ENCODE assay signal across 8 mouse cellular contexts in genomic region chr12:105584851-105585250, GRCm38 (mm10). TPM values are rescaled to one million over a fixed set of nuclear protein-coding genes. Genes with fewer than 3 reads are reported as not detected.
DNase-seq lines count a peak whose midpoint lies in the region; ATAC-seq lines count a peak whose summit lies in the region.
"Had no signal": no experiment of that assay in that cellular context is flagged by ENCODE, and none has a peak within 500 bp of the region (broad histone marks: within the 10 kb centered on the region; RNA-seq: fewer than 3 reads in every experiment).

No protein-coding gene starts in this region.

- H3K9ac ChIP-seq in intestine, embryonic 14.5 days (ENCODE audit: low read length), result no peak overlapping the region

- DNase-seq in adrenal gland, adult 18-20 months (ENCODE audit: low spot score in 2 of 2), result peak; percentile 74 to 81
- peak; percentile 77 to 86 for DNase-seq in cerebellum, postnatal 25 days
- peak; percentile 80 for DNase-seq in gastrocnemius, postnatal 10 days
- DNase-seq in intestine, embryonic 14.5 days (ENCODE audit: low spot score), result peak; percentile 84
- DNase-seq in left cerebral cortex, postnatal 14 days (ENCODE audit: low spot score in 2 of 2), result peak; percentile 63 to 73
- peak; percentile 85 for DNase-seq in mesoderm, embryonic 11.5 days (ENCODE audit: low read depth, low spot score)
- DNase-seq in skeletal muscle tissue, adult 2 months (ENCODE audit: low read depth, low spot score), result peak; percentile 65

- H3K9me3 ChIP-seq in intestine, embryonic 14.5 days (ENCODE audit: control insufficient read depth, low read length), result no peaks in the 10 kb centered on the region

- 17% methylated on average over 12 of the region's 12 CpGs for WGBS in intestine, embryonic 14.5 days

- ATAC-seq in intestine, embryonic 14.5 days (replicated peaks; ENCODE audit: low FRiP score, low TSS enrichment, low read depth), result no peak; the same call in 1 of the 2 replicates

- no peaks in the 10 kb centered on the region for H3K27me3 ChIP-seq in intestine, embryonic 14.5 days (replicated peaks; ENCODE audit: control insufficient read depth, insufficient read depth, low read length)

- no peak overlapping the region for H3K4me2 ChIP-seq in intestine, embryonic 14.5 days (ENCODE audit: low read length)

- H3K4me3 ChIP-seq in intestine, embryonic 14.5 days (ENCODE audit: low read depth, low read length), result no peak overlapping the region
- H3K4me3 ChIP-seq: myocyte had no signal

- intact Hi-C loops in left cerebral cortex, postnatal 14 days (cut with DNase I), result loop anchor here (1.0 kb wide), 1 partner anchor 87 kb away; no protein-coding TSS in a partner anchor

- no peaks in the 10 kb centered on the region for H3K36me3 ChIP-seq in intestine, embryonic 14.5 days (ENCODE audit: control insufficient read depth, insufficient read depth, low read length)

- H3K4me1 ChIP-seq in intestine, embryonic 14.5 days (replicated peaks; ENCODE audit: control insufficient read depth, insufficient read depth, low read length), result no peaks in the 10 kb centered on the region; the same call in 1 of the 2 replicates

- H3K27ac ChIP-seq in intestine, embryonic 14.5 days (ENCODE audit: low read depth), result no peak overlapping the region

RNA-seq across cellular contexts. Expression of gene Bdkrb1, which starts 18.0 kb away (rescaled TPM):
- total RNA-seq in adrenal gland, adult 18-20 months (2021), result under 1 TPM in 1 of 2 experiments, not detected in 1; 0.29 TPM
- under 1 TPM in 1 of 2 experiments, not detected in 1; 0.23 TPM for total RNA-seq in gastrocnemius, postnatal 10 days (2021)
- polyA plus RNA-seq in intestine, embryonic 14.5 days (2014; fragmentation: Nextera tagmentation; extraction: Ambion mirVana), result 0.44 TPM in 1 of 2 replicates, not detected in the other
- total RNA-seq in left cerebral cortex, postnatal 14 days (2021), result not detected

RNA-seq across cellular contexts. Expression of gene Bdkrb2, which starts 21.8 kb away (rescaled TPM):
- total RNA-seq in adrenal gland, adult 18-20 months (2021), result 10 to 100 TPM; 11.7 to 14.9 TPM
- total RNA-seq in gastrocnemius, postnatal 10 days (2021), result 1 to 10 TPM; 1.2 to 1.5 TPM
- 1.0 and 1.3 TPM in 2 replicates for polyA plus RNA-seq in intestine, embryonic 14.5 days (2014; fragmentation: Nextera tagmentation; extraction: Ambion mirVana)
- under 1 TPM; 0.19 to 0.64 TPM for total RNA-seq in left cerebral cortex, postnatal 14 days (2021)

Comparison
In these comparisons a context has a peak if more than half of its experiments do, and no peak if none do; other contexts are left out.
1. RNA of gene Bdkrb2, which starts 21.8 kb away (total RNA-seq): 11.7 to 14.9 TPM in adrenal gland, adult 18-20 months; 1.2 to 1.5 TPM in gastrocnemius, postnatal 10 days and 0.19 to 0.64 TPM in left cerebral cortex, postnatal 14 days; every median in the first group is over 4 times any median in the second.
2. Peak in every context shown above with its lines, with median percentiles within 50 percentile points of each other: DNase-seq.